8 mouse cellular contexts compared by ENCODE assay signal in genomic region chr7:16728596-16729348, GRCm38 (mm10). TPM values are rescaled to one million over a fixed set of nuclear protein-coding genes. Genes with fewer than 3 reads are reported as not detected.
DNase-seq lines count a peak whose midpoint lies in the region; ATAC-seq and TF ChIP-seq lines count a peak whose summit lies in the region.

No protein-coding gene starts in this region.

- H3K9me3 ChIP-seq in limb, embryonic 13.5 days: no peaks in the 10 kb centered on the region
- H3K9me3 ChIP-seq in midbrain, embryonic 15.5 days: no peaks in the 10 kb centered on the region

- no peak; the same call in 1 of the 2 replicates for ATAC-seq in limb, embryonic 13.5 days (ENCODE audit: low FRiP score, low read depth)
- ATAC-seq in midbrain, embryonic 15.5 days (replicated peaks): peak; percentile 52

- no peaks in the 10 kb centered on the region for H3K36me3 ChIP-seq in limb, embryonic 13.5 days
- H3K36me3 ChIP-seq in midbrain, embryonic 15.5 days (replicated peaks): no peaks in the 10 kb centered on the region
- no peaks in the 10 kb centered on the region for H3K36me3 ChIP-seq in spleen, adult 2 months (ENCODE audit: control insufficient read depth, insufficient read depth, low read length)

- peak; percentile 61 for TF ChIP-seq CTCF in cerebellum, adult 2 months (IDR thresholded peaks at IDR 0.05; ENCODE audit: borderline replicate concordance, insufficient read depth, low read depth, low read length)
- peak; percentile 37; the same call in 1 of the 2 replicates for TF ChIP-seq CTCF in spleen, adult 2 months (IDR thresholded peaks at IDR 0.05; ENCODE audit: extremely low read depth, insufficient read depth, insufficient read length, insufficient replicate concordance)

- H3K27ac ChIP-seq in cerebellum, adult 2 months (ENCODE audit: insufficient read depth, low read length): no peak overlapping the region
- H3K27ac ChIP-seq in limb, embryonic 13.5 days: no peak overlapping the region
- H3K27ac ChIP-seq in midbrain, embryonic 15.5 days: peak overlapping the region; percentile 39
- no peak overlapping the region for H3K27ac ChIP-seq in spleen, adult 2 months (ENCODE audit: insufficient read depth, low read length)

- TF ChIP-seq POLR2A in cerebellum, adult 2 months (IDR thresholded peaks at IDR 0.05; ENCODE audit: borderline replicate concordance, insufficient read depth, low read length): no peak
- TF ChIP-seq POLR2A in spleen, adult 2 months (IDR thresholded peaks at IDR 0.05; ENCODE audit: low read depth, low read length): no peak

- intact Hi-C loops in gastrocnemius, postnatal 14 days (cut with DNase I; ENCODE audit: low total_unique reads): loop anchor here (2.0 to 5.0 kb wide), 2 partner anchors 98 to 781 kb away; partner anchors contain the start of gene Nop53

- 25% methylated on average over 14 of the region's 14 CpGs for WGBS in cerebellum, adult 2 months
- WGBS in limb, embryonic 13.5 days: 29% methylated on average over 14 of the region's 14 CpGs
- 28% methylated on average over 14 of the region's 14 CpGs for WGBS in midbrain, embryonic 15.5 days
- 14% methylated on average over 14 of the region's 14 CpGs for WGBS in spleen, adult 2 months

- DNase-seq in cerebellum, adult 2 months: peak; percentile 49 to 51
- no peak for DNase-seq in cerebellum, adult 9-10 months
- DNase-seq in cerebellum, postnatal 36 days: peak; percentile 59 to 60
- DNase-seq in gastrocnemius, postnatal 14 days: peak; percentile 78
- DNase-seq in induced T-regulatory cell, adult 2 months (ENCODE audit: low read depth): peak; percentile 91
- peak; percentile 66 to 70 for DNase-seq in spleen, adult 2 months (ENCODE audit: low read depth in 1 of 2, low spot score in 2 of 2)

- H3K9ac ChIP-seq in limb, embryonic 13.5 days: 0 out of 2 replicates have a peak overlapping the region, but pooled peaks have one; percentile 25
- no peak overlapping the region for H3K9ac ChIP-seq in midbrain, embryonic 15.5 days

- no peaks in the 10 kb centered on the region for H3K27me3 ChIP-seq in cerebellum, adult 2 months (ENCODE audit: control insufficient read depth, insufficient read depth, low read length)
- H3K27me3 ChIP-seq in limb, embryonic 13.5 days: no peaks in the 10 kb centered on the region
- H3K27me3 ChIP-seq in midbrain, embryonic 15.5 days (replicated peaks): no peaks in the 10 kb centered on the region
- no peaks in the 10 kb centered on the region for H3K27me3 ChIP-seq in spleen, adult 2 months (ENCODE audit: control insufficient read depth, insufficient read depth, low read length)

- H3K4me1 ChIP-seq in cerebellum, adult 2 months (ENCODE audit: control insufficient read depth, insufficient read depth, low read length): peaks cover 7% of the 10 kb centered on the region
- H3K4me1 ChIP-seq in limb, embryonic 13.5 days: peaks cover 13% of the 10 kb centered on the region
- H3K4me1 ChIP-seq in midbrain, embryonic 15.5 days: 0 out of 2 replicates have a peak, but pooled peaks cover 11% of the 10 kb centered on the region
- H3K4me1 ChIP-seq in spleen, adult 2 months (ENCODE audit: control insufficient read depth, insufficient read depth, insufficient read length): peaks cover 16% of the 10 kb centered on the region; the same call in 1 of the 2 replicates

- no peak overlapping the region for H3K4me3 ChIP-seq in cerebellum, adult 2 months (replicated peaks; ENCODE audit: insufficient read depth, low read depth, low read length)
- H3K4me3 ChIP-seq in limb, embryonic 13.5 days: no peak overlapping the region; the same call in 1 of the 2 replicates
- no peak overlapping the region for H3K4me3 ChIP-seq in midbrain, embryonic 15.5 days
- no peak overlapping the region; the same call in 1 of the 2 replicates for H3K4me3 ChIP-seq in spleen, adult 2 months (ENCODE audit: extremely low read depth, insufficient read depth, insufficient read length)

- peak overlapping the region; percentile 54 for H3K4me2 ChIP-seq in limb, embryonic 13.5 days (replicated peaks)
- peak overlapping the region; percentile 36 for H3K4me2 ChIP-seq in midbrain, embryonic 15.5 days

RNA-seq across cellular contexts. Expression of gene Ceacam9, which starts 7.0 kb away (rescaled TPM):
- polyA plus RNA-seq in cerebellum, adult 2 months (2012; rRNA removed): not detected in 2 replicates
- not detected for total RNA-seq in gastrocnemius, postnatal 14 days (2021)
- not detected in 2 replicates for polyA plus RNA-seq in limb, embryonic 13.5 days (2015; fragmentation: Nextera tagmentation; extraction: Ambion mirVana)
- polyA plus RNA-seq in midbrain, embryonic 15.5 days (2015; fragmentation: Nextera tagmentation; extraction: Ambion mirVana): 0.17 and 0.19 TPM in 2 replicates
- not detected in 2 replicates for polyA plus RNA-seq in spleen, adult 2 months (2012; rRNA removed)

RNA-seq across cellular contexts. Expression of gene Ap2s1, which starts 9.4 kb away (rescaled TPM):
- 424 and 454 TPM in 2 replicates for polyA plus RNA-seq in cerebellum, adult 2 months (2012; rRNA removed)
- total RNA-seq in gastrocnemius, postnatal 14 days (2021): 10 to 100 TPM; 62.5 to 62.9 TPM
- polyA plus RNA-seq in limb, embryonic 13.5 days (2015; fragmentation: Nextera tagmentation; extraction: Ambion mirVana): 243 and 265 TPM in 2 replicates
- polyA plus RNA-seq in midbrain, embryonic 15.5 days (2015; fragmentation: Nextera tagmentation; extraction: Ambion mirVana): 452 and 465 TPM in 2 replicates
- 159 and 271 TPM in 2 replicates for polyA plus RNA-seq in spleen, adult 2 months (2012; rRNA removed)

RNA-seq across cellular contexts. Expression of gene Slc1a5, which starts 52.4 kb away (rescaled TPM):
- polyA plus RNA-seq in cerebellum, adult 2 months (2012; rRNA removed): 3.5 and 4.0 TPM in 2 replicates
- 10 to 100 TPM; 25.4 to 27.0 TPM for total RNA-seq in gastrocnemius, postnatal 14 days (2021)
- polyA plus RNA-seq in limb, embryonic 13.5 days (2015; fragmentation: Nextera tagmentation; extraction: Ambion mirVana): 33.1 and 35.5 TPM in 2 replicates
- 12.4 and 14.3 TPM in 2 replicates for polyA plus RNA-seq in midbrain, embryonic 15.5 days (2015; fragmentation: Nextera tagmentation; extraction: Ambion mirVana)
- polyA plus RNA-seq in spleen, adult 2 months (2012; rRNA removed): 152 and 243 TPM in 2 replicates

RNA-seq across cellular contexts. Expression of gene Ceacam15, which starts 53.3 kb away (rescaled TPM):
- polyA plus RNA-seq in cerebellum, adult 2 months (2012; rRNA removed): 0.08 TPM in 1 of 2 replicates, not detected in the other
- not detected for total RNA-seq in gastrocnemius, postnatal 14 days (2021)
- polyA plus RNA-seq in limb, embryonic 13.5 days (2015; fragmentation: Nextera tagmentation; extraction: Ambion mirVana): not detected in 2 replicates
- not detected in 2 replicates for polyA plus RNA-seq in midbrain, embryonic 15.5 days (2015; fragmentation: Nextera tagmentation; extraction: Ambion mirVana)
- polyA plus RNA-seq in spleen, adult 2 months (2012; rRNA removed): not detected in 2 replicates
